Mouse (Mus musculus) left cerebral cortex, postnatal 14 days (tissue): ENCODE measurements at regions not wholly inside any gene's neighbourhood (a gene's known extent, or its start where the extent isn't known, plus 50 kb on each side); places are given as distances from the start of the nearest gene placed in this dataset.
"Not testable (repeated sequence)": the region's sequence is repeated elsewhere in the genome, so short reads cannot be mapped to it uniquely, and the experiment has no call there.

Experiments
- DNase-seq, 2 experiments: peaks; one replicate each; pipeline ENCODE4 v3.0.0; 2021 to 2022; ENCODE audit warnings: low spot score in 2 of 2, mixed read lengths in 1 of 2
- intact Hi-C: fragments of 180-260 bp; cut with DNase I; formaldehyde crosslinking; loops from one replicate; pipeline ENCODE4 v1.15.1; 2025

DNA sequence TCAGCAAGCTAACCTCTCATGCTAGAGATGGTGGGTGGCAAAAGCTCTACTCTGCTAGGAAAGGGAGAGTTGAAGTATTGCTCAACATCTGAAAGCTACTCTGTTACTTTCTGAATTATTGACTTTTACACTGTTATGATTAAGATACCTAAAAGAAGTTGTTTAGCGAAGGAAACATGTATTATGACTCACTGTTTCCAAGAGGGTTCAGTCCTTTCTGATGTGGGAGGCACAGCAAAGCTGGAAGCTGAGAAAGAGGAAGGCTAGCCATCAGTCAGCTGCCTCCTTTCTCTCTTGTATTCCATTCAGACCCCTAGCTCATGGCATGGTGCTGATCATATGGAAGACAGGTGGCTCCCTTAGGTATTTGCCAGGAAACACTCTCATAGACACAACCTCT lies 242.4 kb upstream of the Rarb start:
- DNase-seq = no peak
- intact Hi-C loops = no loop called here

- DNase-seq = no peak
- intact Hi-C loops = no loop called here
These were observed 239.5 kb upstream of the Rarb start for GRCm38 (mm10) chr14:17058438-17058837.

DNA sequence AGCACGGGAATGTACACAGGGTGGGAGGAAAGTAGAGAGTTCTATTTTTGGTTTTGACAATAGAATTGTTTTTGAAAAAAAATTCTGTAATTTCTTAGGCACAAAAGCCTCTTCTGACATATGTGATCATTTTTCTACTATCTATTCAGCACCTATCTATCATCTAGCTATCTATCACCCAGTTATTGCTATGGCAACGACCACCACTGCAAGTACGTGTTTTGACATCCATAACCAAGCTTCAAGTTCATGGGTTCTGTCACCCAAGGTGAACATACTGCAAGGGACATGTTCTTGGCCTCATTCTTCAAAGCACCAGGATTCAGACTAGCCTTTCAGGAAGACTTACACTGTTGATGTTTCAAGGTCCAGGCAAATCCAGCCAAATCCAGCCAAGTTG lies 238.4 kb upstream of the Rarb start:
- intact Hi-C loops = no loop called here
- no peak for DNase-seq

DNA sequence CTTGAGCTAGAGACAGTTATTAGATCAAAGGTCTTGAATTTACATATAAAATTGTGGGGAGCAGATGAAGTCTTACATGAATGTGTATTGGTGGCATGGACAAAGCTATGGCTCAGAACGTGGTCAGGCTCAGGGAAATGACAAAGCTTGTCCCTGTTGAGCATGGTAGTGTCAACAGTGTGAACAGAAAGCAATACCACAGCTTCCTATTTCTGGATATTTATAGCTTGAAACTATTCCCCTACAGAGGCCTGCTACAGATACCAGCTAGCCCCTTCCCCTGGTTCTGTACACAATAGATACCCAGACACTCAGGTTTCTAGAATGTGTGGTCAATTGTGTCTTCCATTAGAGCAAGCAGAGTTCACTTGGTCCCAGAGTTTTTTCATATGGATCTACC lies 236.8 kb upstream of the Rarb start:
- no peak for DNase-seq

GRCm38 (mm10) chr14:17054381-17054780 lies 235.4 kb upstream of the Rarb start:
- intact Hi-C loops = no loop called here
- no peak for DNase-seq

More for the DNA sequence above, 236.8 kb upstream of the Rarb start:
- intact Hi-C loops = no loop called here

DNA sequence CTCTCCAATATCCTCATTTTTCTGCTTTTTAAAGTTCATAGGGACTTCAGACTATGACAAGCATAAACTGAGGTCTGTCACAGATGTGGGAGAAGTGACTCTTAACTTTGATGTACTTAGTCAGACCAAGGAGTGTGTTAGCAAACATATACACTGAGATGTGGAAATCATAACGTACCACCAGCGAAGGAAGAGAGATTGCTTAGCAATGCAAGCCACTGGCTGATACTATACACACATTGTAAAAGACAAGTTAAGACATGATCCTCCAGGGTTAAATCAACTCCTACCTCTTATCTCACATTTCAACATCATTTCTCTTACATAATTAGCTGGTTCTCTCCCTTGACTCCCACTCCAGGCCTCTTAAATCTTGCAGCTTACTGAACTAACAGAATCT lies 227.9 kb upstream of the Rarb start:
- no peak for DNase-seq
- intact Hi-C loops = no loop called here

DNA sequence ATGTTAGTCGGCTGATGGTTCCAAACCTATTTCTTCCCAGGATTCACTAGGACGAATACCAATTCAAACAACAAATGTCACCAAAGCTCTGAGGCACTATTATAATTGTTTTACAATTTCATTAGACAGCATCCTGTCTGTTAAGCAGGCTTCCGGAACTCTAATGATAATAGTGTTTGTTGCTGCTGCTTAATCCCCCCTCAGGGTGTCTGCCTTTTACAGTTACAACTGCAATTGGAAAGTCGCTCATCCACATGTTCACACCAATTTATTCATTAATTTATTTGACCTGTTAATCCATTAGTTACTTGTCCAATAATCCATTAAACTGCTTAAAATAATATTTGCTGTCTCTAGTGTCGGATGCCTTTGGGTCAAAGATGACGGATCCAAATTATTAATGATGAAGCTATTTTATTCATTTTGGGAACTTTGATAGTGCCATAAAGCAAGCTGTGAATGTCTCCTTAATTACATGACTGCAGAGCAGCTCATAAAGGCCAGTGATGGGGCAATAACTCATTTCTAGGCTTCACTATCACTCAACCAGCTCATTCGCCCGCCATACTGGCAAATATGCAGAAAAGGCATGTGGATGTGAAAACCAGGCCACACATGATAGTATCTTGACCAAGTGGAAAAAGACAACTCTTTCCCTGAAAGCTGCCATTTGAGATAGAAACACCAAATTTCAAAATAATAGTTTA lies 226.6 kb upstream of the Rarb start:
- DNase-seq = no peak
- intact Hi-C loops = no loop called here

- no peak for DNase-seq
- intact Hi-C loops = no loop called here
These were observed 201.8 kb upstream of the Rarb start for GRCm38 (mm10) chr14:17020603-17021356.

GRCm38 (mm10) chr14:17012931-17013330 lies 194.0 kb upstream of the Rarb start:
- DNase-seq = no peak

GRCm38 (mm10) chr14:17012200-17012599 lies 193.2 kb upstream of the Rarb start:
- intact Hi-C loops = no loop called here

More at GRCm38 (mm10) chr14:17012931-17013330, 194.0 kb upstream of the Rarb start:
- intact Hi-C loops = no loop called here

DNA sequence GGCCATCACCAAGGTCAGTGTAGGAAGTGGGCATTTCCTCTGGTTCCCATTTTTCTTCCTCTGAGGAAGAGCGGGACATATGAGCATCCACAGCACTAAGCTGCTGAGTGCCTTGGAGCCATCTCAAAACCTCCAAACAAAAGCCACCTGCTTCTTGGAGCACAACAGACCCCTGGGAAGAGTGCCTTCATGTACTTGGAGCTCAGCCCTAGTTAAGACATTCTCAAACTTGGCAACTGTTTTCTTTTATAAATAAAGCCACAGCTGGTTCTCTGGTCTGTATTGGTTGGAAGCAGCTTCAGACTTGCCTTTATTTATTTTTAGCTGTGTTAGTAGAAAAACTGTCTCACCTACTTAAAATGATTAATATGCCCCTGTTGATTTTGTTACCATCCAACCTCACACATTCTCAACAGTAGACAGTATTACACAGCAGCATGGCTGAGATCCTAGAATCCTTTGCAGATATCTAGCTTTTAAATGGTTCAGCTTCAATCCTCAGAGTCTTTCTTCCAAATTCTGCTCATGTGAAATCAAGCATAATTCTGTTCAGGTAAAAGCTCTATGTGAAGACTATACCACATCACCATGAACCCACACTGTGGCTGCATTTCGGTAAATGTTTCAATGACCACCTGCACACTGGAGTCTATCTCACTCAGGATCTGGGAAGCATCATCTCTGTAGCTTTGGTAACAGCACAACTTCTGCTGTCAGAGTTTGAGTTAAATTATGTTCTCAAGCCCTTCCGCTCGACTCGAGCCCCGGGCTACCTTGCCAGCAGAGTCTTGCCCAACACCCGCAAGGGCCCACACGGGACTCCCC lies 186.4 kb upstream of the Rarb start:
- intact Hi-C loops = no loop called here
- peak; percentile 7 to 41 for DNase-seq

More at GRCm38 (mm10) chr14:17012200-17012599, 193.2 kb upstream of the Rarb start:
- no peak for DNase-seq

GRCm38 (mm10) chr14:17004714-17005113 lies 185.8 kb upstream of the Rarb start:
- no peak for DNase-seq
- intact Hi-C loops = no loop called here

GRCm38 (mm10) chr14:16996716-16997115 lies 177.8 kb upstream of the Rarb start:
- no peak for DNase-seq
- intact Hi-C loops = no loop called here

- DNase-seq, intact Hi-C loops: not testable (repeated sequence)
These were observed 152.0 kb upstream of the Rarb start for GRCm38 (mm10) chr14:16970911-16971310.

- DNase-seq = no peak
- intact Hi-C loops = no loop called here
These were observed 145.9 kb upstream of the Rarb start for GRCm38 (mm10) chr14:16964717-16965391.

GRCm38 (mm10) chr14:16962216-16962826 lies 143.4 kb upstream of the Rarb start:
- DNase-seq = no peak
- intact Hi-C loops = no loop called here

DNA sequence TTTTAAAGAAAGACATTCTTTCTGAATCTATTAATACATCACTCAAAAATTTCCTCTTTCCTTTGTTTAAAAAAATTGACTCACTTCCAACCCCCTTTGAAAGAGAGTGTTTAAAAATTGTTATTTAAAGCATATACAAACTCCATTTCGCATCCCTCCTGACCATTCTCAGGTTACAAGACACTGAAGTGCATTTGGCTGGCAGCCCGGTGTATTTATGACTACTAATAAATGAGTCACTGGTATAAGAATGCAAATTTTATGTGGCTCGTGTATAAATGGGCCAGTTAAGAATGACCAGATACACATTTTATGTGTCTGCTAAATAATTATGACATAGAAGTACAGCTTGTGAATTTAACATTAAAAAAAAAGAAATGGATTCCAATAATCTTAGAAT lies 138.8 kb upstream of the Rarb start:
- no peak for DNase-seq
- intact Hi-C loops = no loop called here

DNA sequence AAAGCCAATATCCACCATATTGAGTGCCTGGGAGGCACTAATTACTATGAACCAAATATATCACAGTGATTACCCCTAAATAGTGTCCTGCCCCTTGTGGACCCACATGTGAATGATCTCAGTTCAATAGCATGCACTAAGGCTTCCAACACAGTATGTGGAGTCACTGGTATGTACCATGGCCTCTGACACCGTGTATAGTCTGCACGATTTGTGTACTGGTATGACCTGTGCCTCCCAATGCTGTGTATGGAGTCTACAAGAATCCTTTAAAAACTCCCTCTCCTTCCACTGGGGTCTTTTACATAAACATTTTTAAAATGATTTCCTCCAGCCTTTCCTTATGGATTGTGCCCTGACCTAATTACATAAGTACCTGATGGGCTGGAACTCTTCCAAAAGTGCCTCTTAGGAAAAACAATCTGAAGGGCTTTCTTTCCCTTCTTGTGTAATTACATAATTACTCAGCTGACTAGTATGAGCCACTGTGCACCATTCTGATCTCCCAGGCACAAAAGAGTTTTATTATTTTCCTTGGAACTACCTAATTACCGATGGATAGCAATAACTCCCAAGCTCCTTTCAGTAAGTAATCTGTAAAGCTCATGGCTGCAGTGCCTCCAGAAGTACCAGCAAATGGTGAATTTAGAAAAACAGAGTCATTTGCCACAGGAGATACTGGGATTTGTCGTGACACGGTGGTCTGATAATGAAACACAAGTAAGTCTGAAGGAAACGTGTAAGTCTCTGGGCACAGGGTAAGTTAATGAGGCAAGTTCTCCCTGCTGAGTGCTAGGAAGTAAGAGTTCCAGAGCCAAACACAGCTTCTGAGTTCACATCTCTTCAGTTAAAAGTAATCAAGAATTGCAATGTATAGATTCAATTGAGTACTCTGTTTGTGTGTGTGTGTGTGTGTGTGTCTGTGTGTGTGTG lies 135.8 kb upstream of the Rarb start:
- intact Hi-C loops = no loop called here
- DNase-seq = no peak
